Mouse (Mus musculus): ENCODE measurements around the gene St8sia1.

The St8sia1 gene

GRCm38 (mm10) chr6:142867023-142867422 is 97.2 kb downstream of the St8sia1 start:
- no peak for DNase-seq (ENCODE audit: low read depth, low spot score)

- DNase-seq (ENCODE audit: low read depth, low spot score) = no peak
Measured at GRCm38 (mm10) chr6:142865199-142865598, 99.1 kb downstream of the St8sia1 start.

- no peak for DNase-seq (ENCODE audit: low read depth, low spot score)
Measured at GRCm38 (mm10) chr6:142863881-142864280, 100.4 kb downstream of the St8sia1 start.

GRCm38 (mm10) chr6:142862265-142862664 is 102.0 kb downstream of the St8sia1 start:
- no peak for DNase-seq (ENCODE audit: low read depth, low spot score)

- no peak for DNase-seq (ENCODE audit: low read depth, low spot score)
Measured at GRCm38 (mm10) chr6:142860396-142860795, 103.9 kb downstream of the St8sia1 start.

- no peak for DNase-seq (ENCODE audit: low read depth, low spot score)
Measured at GRCm38 (mm10) chr6:142859946-142860345, 104.3 kb downstream of the St8sia1 start.

- no peak for DNase-seq (ENCODE audit: low read depth, low spot score)
Measured at GRCm38 (mm10) chr6:142858937-142859336, 105.3 kb downstream of the St8sia1 start.

GRCm38 (mm10) chr6:142856258-142856874 is 107.9 kb downstream of the St8sia1 start:
- DNase-seq (ENCODE audit: low read depth, low spot score) = no peak

GRCm38 (mm10) chr6:142855761-142856160 is 108.5 kb downstream of the St8sia1 start:
- no peak for DNase-seq (ENCODE audit: low read depth, low spot score)

- no peak for DNase-seq (ENCODE audit: low read depth, low spot score)
Measured at GRCm38 (mm10) chr6:142852419-142853377, 111.6 kb downstream of the St8sia1 start.

GRCm38 (mm10) chr6:142850436-142850835 is 113.8 kb downstream of the St8sia1 start:
- DNase-seq (ENCODE audit: low read depth, low spot score) = no peak

- DNase-seq (ENCODE audit: low read depth, low spot score) = no peak
Measured at GRCm38 (mm10) chr6:142849326-142849725, 114.9 kb downstream of the St8sia1 start.

GRCm38 (mm10) chr6:142847914-142848674 is 116.2 kb downstream of the St8sia1 start:
- DNase-seq (ENCODE audit: low read depth, low spot score) = no peak

GRCm38 (mm10) chr6:142846855-142847254 is 117.4 kb downstream of the St8sia1 start:
- no peak for DNase-seq (ENCODE audit: low read depth, low spot score)

GRCm38 (mm10) chr6:142845066-142845465 is 119.2 kb downstream of the St8sia1 start:
- no peak for DNase-seq (ENCODE audit: low read depth, low spot score)

GRCm38 (mm10) chr6:142844061-142844460 is 120.2 kb downstream of the St8sia1 start:
- no peak for DNase-seq (ENCODE audit: low read depth, low spot score)

- DNase-seq (ENCODE audit: low read depth, low spot score) = no peak
Measured at GRCm38 (mm10) chr6:142838501-142838900, 125.8 kb downstream of the St8sia1 start.

GRCm38 (mm10) chr6:142837326-142837725 is 126.9 kb downstream of the St8sia1 start:
- DNase-seq (ENCODE audit: low read depth, low spot score) = no peak

GRCm38 (mm10) chr6:142835726-142836125 is 128.5 kb downstream of the St8sia1 start:
- DNase-seq (ENCODE audit: low read depth, low spot score) = no peak

GRCm38 (mm10) chr6:142834911-142835310 is 129.3 kb downstream of the St8sia1 start:
- no peak for DNase-seq (ENCODE audit: low read depth, low spot score)

GRCm38 (mm10) chr6:142831706-142832105 is 132.5 kb downstream of the St8sia1 start:
- no peak for DNase-seq (ENCODE audit: low read depth, low spot score)

GRCm38 (mm10) chr6:142831243-142831642 is 133.0 kb downstream of the St8sia1 start:
- no peak for DNase-seq (ENCODE audit: low read depth, low spot score)
